Mouse (Mus musculus) heart, adult 2 months (tissue): ENCODE measurements around the gene Gns. TPM values are rescaled to one million over a fixed set of nuclear protein-coding genes. Genes with fewer than 3 reads are reported as not detected.

Experiments
- DNase-seq, 2 experiments: peaks; one replicate each; pipeline ENCODE4 v3.0.0; 2021
- H3K27ac ChIP-seq: fragments of 200-600 bp; 2 replicates; pipeline ENCODE4 v1.8.1; 2022
- H3K27me3 ChIP-seq: fragments of 200-500 bp; 2 replicates; pipeline ENCODE4 v1.6.1; 2012; ENCODE audit warnings: mild to moderate bottlenecking, low read length, inconsistent platforms, mixed read lengths; ENCODE audit not compliant: control insufficient read depth, insufficient read depth
- H3K36me3 ChIP-seq: fragments of 200-500 bp; 2 replicates; pipeline ENCODE4 v1.6.1; 2012; ENCODE audit warnings: low read length, inconsistent platforms; ENCODE audit not compliant: control insufficient read depth, insufficient read depth
- H3K4me1 ChIP-seq: fragments of 200-500 bp; 2 replicates; pipeline ENCODE4 v1.6.1; 2011; ENCODE audit warnings: low read length; ENCODE audit not compliant: control insufficient read depth, insufficient read depth
- H3K4me3 ChIP-seq: fragments of 200-600 bp; 2 replicates; pipeline ENCODE4 v1.8.1; 2022
- H3K79me2 ChIP-seq: fragments of 200-500 bp; replicated peaks from 2 replicates; pipeline ENCODE4 v1.6.1; 2012; ENCODE audit warnings: mild to moderate bottlenecking, inconsistent platforms, low read length, moderate library complexity, mixed read lengths; ENCODE audit not compliant: control insufficient read depth, insufficient read depth
- H3K9ac ChIP-seq: fragments of 200-500 bp; 2 replicates; pipeline ENCODE4 v1.6.1; 2012; ENCODE audit warnings: low read depth, mild to moderate bottlenecking, control low read depth, inconsistent platforms, low read length, mixed read lengths
- CTCF ChIP-seq: fragments of 200-600 bp; IDR thresholded peaks from 2 replicates; pipeline ENCODE4 v1.8.1; 2022; ENCODE audit warnings: antibody characterized with exemption, mild to moderate bottlenecking, moderate library complexity
- EP300 ChIP-seq: fragments of 200-500 bp; IDR thresholded peaks from 2 replicates; pipeline ENCODE4 v1.6.1; 2011; ENCODE audit warnings: low read depth, low read length, control low read depth; ENCODE audit not compliant: insufficient read depth
- POLR2A ChIP-seq: fragments of 200-500 bp; IDR thresholded peaks from 2 replicates; pipeline ENCODE4 v1.6.1; 2011; ENCODE audit warnings: mild to moderate bottlenecking, low read depth, low read length, control low read depth; ENCODE audit not compliant: insufficient read depth
- WGBS: fragments of 180-500 bp; shearing (Covaris S2); methylation state at CpG from one replicate; pipeline ENCODE4 v1.1.7; 2018; 5-methylcytosine and 5-hydroxymethylcytosine counted together
- intact Hi-C: fragments of 180-260 bp; cut with DNase I; formaldehyde crosslinking; loops from one replicate; pipeline ENCODE4 v1.15.1; 2025
- polyA plus RNA-seq: library from polyadenylated mRNA; depleted of rRNA; stranded (reverse); fragments of >200 nt; gene quantifications from 2 replicates; pipeline ENCODE4 v1.2.3, GENCODE M21; 2012
- total RNA-seq, 2 experiments: library from RNA; stranded (reverse); gene quantifications; 2 replicates each; pipeline ENCODE4 v1.2.3; 2021

Gene Gns
- total and polyA plus RNA-seq, 3 experiments = 45.5 to 92.2 (median 82.1) TPM

DNA sequence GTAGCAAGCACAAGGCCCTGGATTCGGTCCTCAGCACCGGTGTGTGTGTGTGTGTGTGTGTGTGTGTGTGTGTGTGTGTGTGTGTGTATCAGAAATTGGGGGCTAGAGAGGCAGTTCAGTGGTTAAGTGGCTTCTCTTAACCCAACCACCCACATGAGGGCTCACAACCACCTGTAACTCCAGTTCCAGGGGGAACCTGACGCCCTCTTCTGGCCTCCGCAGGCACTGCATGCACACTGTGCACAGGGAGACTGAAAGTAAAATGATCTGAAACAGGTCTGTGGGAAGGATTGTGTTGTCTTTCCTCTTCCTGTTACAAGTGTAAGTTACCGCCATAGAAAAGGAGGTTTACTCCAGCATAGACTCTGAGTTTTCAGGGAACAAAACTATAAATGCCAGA is 62.2 kb downstream of the Gns start:
- intact Hi-C loops = no loop called here
- H3K4me1 ChIP-seq = peaks cover 50% of the 10 kb centered on the region
- peak in 1 of 2 experiments; percentile 62 for DNase-seq

DNA sequence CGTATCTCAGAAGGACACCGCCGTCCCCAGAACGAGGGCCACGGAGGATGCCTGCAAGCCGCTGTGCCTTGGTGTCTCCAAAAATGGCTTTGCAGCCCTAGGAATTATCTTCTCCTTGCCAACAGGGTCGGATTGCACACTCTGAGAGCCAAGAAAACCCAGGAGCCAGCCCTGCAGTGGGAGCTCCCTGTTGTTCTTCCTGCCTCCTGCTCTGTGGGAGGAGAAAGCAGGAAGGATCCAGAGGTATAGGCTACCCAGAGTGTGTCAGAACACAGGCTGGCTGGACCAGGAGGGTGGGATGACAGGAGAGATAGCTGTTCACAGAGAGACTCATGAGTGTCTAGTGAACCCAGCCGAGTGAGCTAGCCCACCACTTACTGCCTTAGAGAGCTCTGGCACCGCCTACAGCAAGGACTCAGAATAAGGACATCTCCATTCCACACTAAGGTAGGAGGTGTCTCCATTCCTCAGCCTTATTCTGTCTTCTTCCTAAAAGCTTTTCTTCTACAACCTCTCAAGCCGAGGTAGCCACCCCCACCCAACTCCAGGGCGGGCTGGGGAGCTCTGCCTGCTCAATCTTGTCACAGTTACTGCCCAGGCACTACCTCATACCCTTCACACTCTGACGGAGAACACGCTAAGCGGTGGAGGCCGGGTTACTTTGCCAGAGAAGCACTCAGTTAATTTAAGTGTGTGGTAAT is 63.3 kb downstream of the Gns start:
- 28% methylated on average over 15 of the region's 15 CpGs for WGBS
- Histone ChIP-seq H3K27me3 (no peaks in the 10 kb centered on the region), H3K4me3 (peak overlapping the region; percentile 37), H3K79me2 (peaks cover 5% of the 10 kb centered on the region), H3K27ac (peak overlapping the region; percentile 93), H3K36me3 (peaks cover 11% of the 10 kb centered on the region), H3K9ac (peak overlapping the region; percentile 55), H3K4me1 (peaks cover 52% of the 10 kb centered on the region)
- intact Hi-C loops = no loop called here
- DNase-seq = peak; percentile 55 to 63
- TF ChIP-seq POLR2A (0 out of 2 replicates have a peak, but pooled peaks have one; percentile 28), EP300 (no peak), CTCF (no peak)

More for the DNA sequence above, 62.2 kb downstream of the Gns start:
- Histone ChIP-seq H3K36me3 (peaks cover 11% of the 10 kb centered on the region), H3K79me2 (peaks cover 5% of the 10 kb centered on the region), H3K27ac (peak overlapping the region; percentile 93), H3K27me3 (no peaks in the 10 kb centered on the region), H3K9ac (no peak overlapping the region), H3K4me3 (peak overlapping the region; percentile 37; the same call in 1 of the 2 replicates)
- TF ChIP-seq POLR2A = no peak
- TF ChIP-seq CTCF = peak; percentile 72
- TF ChIP-seq EP300 = no peak
- WGBS = 50% methylated on average over 5 of the region's 5 CpGs

- Histone ChIP-seq H3K4me1 (peaks cover 47% of the 10 kb centered on the region), H3K36me3 (peaks cover 7% of the 10 kb centered on the region; the same call in 1 of the 2 replicates), H3K27me3 (no peaks in the 10 kb centered on the region), H3K9ac (no peak overlapping the region), H3K4me3 (peak overlapping the region; percentile 37), H3K27ac (peak overlapping the region; percentile 93), H3K79me2 (peaks cover 4% of the 10 kb centered on the region)
- no peak for TF ChIP-seq CTCF
- peak; percentile 81 for TF ChIP-seq EP300
- peak; percentile 51; the same call in 1 of the 2 replicates for TF ChIP-seq POLR2A
- intact Hi-C loops = no loop called here
- peak; percentile 64 to 70 for DNase-seq
- WGBS = 8% methylated on average over 2 of the region's 2 CpGs
Measured at GRCm38 (mm10) chr10:121429089-121429488, 64.2 kb downstream of the Gns start.

- DNase-seq = no peak
- TF ChIP-seq POLR2A = no peak
Measured at GRCm38 (mm10) chr10:121429581-121429980, 64.7 kb downstream of the Gns start.

DNA sequence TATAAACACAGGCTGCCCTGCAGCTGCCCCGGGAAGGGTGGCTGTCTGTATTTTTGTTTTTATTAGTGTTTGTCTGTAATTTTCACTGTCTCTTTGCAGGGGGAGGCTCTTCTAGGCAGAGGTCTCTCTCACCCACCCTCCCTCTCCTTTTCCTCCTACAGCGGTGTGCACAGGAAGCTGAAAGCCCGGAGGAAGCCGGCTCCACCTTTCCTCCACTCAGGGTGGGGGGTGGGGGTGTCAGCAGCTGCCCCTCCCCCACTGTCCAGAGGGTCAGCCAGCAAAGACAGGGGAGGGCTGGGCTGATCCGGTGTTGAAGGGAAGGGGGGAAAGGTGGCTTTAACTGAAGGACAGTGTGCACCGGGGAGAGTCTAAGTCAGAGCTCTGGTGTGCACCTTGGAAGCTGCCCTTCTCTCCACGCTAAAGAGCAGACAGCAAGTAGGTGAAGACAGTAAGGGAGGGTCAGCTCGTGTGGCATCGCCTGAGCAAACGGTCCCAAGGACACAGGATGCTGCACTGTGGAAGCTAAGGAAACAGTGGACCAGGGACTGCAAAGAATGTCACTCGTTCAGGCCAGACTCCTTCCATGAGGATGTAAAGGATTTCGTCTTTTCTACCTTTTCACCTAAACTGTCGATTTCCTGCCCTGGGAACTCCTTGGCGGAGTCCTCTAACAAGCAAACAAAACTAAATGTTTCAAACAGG is 65.2 kb downstream of the Gns start:
- peaks cover 45% of the 10 kb centered on the region for H3K4me1 ChIP-seq
- H3K36me3 ChIP-seq = peaks cover 7% of the 10 kb centered on the region; the same call in 1 of the 2 replicates
- DNase-seq = peak; percentile 70 to 73
- TF ChIP-seq EP300 (peak; percentile 94), POLR2A (peak; percentile 63), CTCF (no peak)
- H3K4me3 ChIP-seq = peak overlapping the region; percentile 37
- peak overlapping the region; percentile 67 for H3K9ac ChIP-seq
- intact Hi-C loops = loop anchor here (1.0 kb wide), 2 partner anchors 9 to 46 kb away; partner anchors contain the start of gene Rassf3
- 11% methylated on average over 14 of the region's 14 CpGs for WGBS
- peak overlapping the region; percentile 93 for H3K27ac ChIP-seq
- no peaks in the 10 kb centered on the region for H3K27me3 ChIP-seq
- peaks cover 4% of the 10 kb centered on the region for H3K79me2 ChIP-seq

More at GRCm38 (mm10) chr10:121429581-121429980, 64.7 kb downstream of the Gns start:
- H3K36me3 ChIP-seq = peaks cover 7% of the 10 kb centered on the region; the same call in 1 of the 2 replicates
- intact Hi-C loops = no loop called here
- WGBS = 6% methylated on average over 8 of the region's 8 CpGs
- H3K4me3 ChIP-seq = peak overlapping the region; percentile 37
- no peaks in the 10 kb centered on the region for H3K27me3 ChIP-seq
- H3K79me2 ChIP-seq = peaks cover 4% of the 10 kb centered on the region
- peak overlapping the region; percentile 67 for H3K9ac ChIP-seq
- H3K4me1 ChIP-seq = peaks cover 45% of the 10 kb centered on the region
- H3K27ac ChIP-seq = peak overlapping the region; percentile 93
